In genomic region chr8:116731976-116732683, GRCm38 (mm10) we compare ENCODE assay signal across 8 mouse cellular contexts. TPM values are rescaled to one million over a fixed set of nuclear protein-coding genes. Genes with fewer than 3 reads are reported as not detected.
DNase-seq lines count a peak whose midpoint lies in the region; ATAC-seq and TF ChIP-seq lines count a peak whose summit lies in the region.

No protein-coding gene starts in this region.

- no peak for TF ChIP-seq CTCF in heart, adult 2 months (IDR thresholded peaks at IDR 0.05)
- no peak for TF ChIP-seq CTCF in liver, adult 2 months (IDR thresholded peaks at IDR 0.05; ENCODE audit: low read depth, low read length)

- intact Hi-C loops in heart, adult 2 months (cut with DNase I): no loop called here
- intact Hi-C loops in heart, postnatal 36 days (cut with DNase I): loop anchor here (5.0 kb wide), 1 partner anchor 250 kb away; no protein-coding TSS in a partner anchor

- peak overlapping the region; percentile 85 for H3K4me3 ChIP-seq in heart, adult 2 months
- H3K4me3 ChIP-seq in embryonic facial prominence, embryonic 12.5 days: peak overlapping the region; percentile 75
- peak overlapping the region; percentile 82 for H3K4me3 ChIP-seq in hindbrain, embryonic 12.5 days
- peak overlapping the region; percentile 97 for H3K4me3 ChIP-seq in liver, adult 2 months (ENCODE audit: insufficient read depth, low read depth, low read length)
- peak overlapping the region; percentile 79 for H3K4me3 ChIP-seq in midbrain, embryonic 14.5 days (replicated peaks; ENCODE audit: low read depth, low read length)

- H3K27me3 ChIP-seq in heart, adult 2 months (ENCODE audit: control insufficient read depth, insufficient read depth, low read length): no peaks in the 10 kb centered on the region
- peaks cover 11% of the 10 kb centered on the region; the same call in 1 of the 2 replicates for H3K27me3 ChIP-seq in embryonic facial prominence, embryonic 12.5 days
- peaks cover 21% of the 10 kb centered on the region for H3K27me3 ChIP-seq in hindbrain, embryonic 12.5 days
- H3K27me3 ChIP-seq in liver, adult 2 months (ENCODE audit: control insufficient read depth, insufficient read depth, low read length): no peaks in the 10 kb centered on the region
- H3K27me3 ChIP-seq in midbrain, embryonic 14.5 days (ENCODE audit: control insufficient read depth, insufficient read depth, low read length): 0 out of 2 replicates have a peak, but pooled peaks cover 7% of the 10 kb centered on the region

- H3K79me2 ChIP-seq in heart, adult 2 months (replicated peaks; ENCODE audit: control insufficient read depth, insufficient read depth, low read length): no peaks in the 10 kb centered on the region; the same call in 1 of the 2 replicates
- H3K79me2 ChIP-seq in liver, adult 2 months (ENCODE audit: control insufficient read depth, insufficient read depth, low read length): no peaks in the 10 kb centered on the region

- H3K9me3 ChIP-seq in embryonic facial prominence, embryonic 12.5 days: no peaks in the 10 kb centered on the region
- peaks cover 6% of the 10 kb centered on the region; the same call in 1 of the 2 replicates for H3K9me3 ChIP-seq in hindbrain, embryonic 12.5 days (replicated peaks)
- 0 out of 2 replicates have a peak, but pooled peaks cover 3% of the 10 kb centered on the region for H3K9me3 ChIP-seq in midbrain, embryonic 14.5 days (ENCODE audit: control insufficient read depth, low read length)

- H3K9ac ChIP-seq in heart, adult 2 months (ENCODE audit: low read depth, low read length): peak overlapping the region; percentile 86
- peak overlapping the region; percentile 74 for H3K9ac ChIP-seq in embryonic facial prominence, embryonic 12.5 days
- peak overlapping the region; percentile 89 for H3K9ac ChIP-seq in hindbrain, embryonic 12.5 days
- H3K9ac ChIP-seq in liver, adult 2 months (ENCODE audit: low read depth, low read length): peak overlapping the region; percentile 90
- peak overlapping the region; percentile 76 for H3K9ac ChIP-seq in midbrain, embryonic 14.5 days (replicated peaks; ENCODE audit: low read length)

- WGBS in heart, adult 2 months: 4% methylated on average over 44 of the region's 46 CpGs
- 1% methylated on average over 43 of the region's 46 CpGs for WGBS in embryonic facial prominence, embryonic 12.5 days
- WGBS in hindbrain, embryonic 12.5 days: 2% methylated on average over 26 of the region's 46 CpGs
- WGBS in liver, adult 2 months: 3% methylated on average over 44 of the region's 46 CpGs
- WGBS in midbrain, embryonic 14.5 days: under 1% methylated on average over 33 of the region's 46 CpGs

- no peak for DNase-seq in heart, adult 2 months
- no peak for DNase-seq in heart, postnatal 36 days
- DNase-seq in adrenal gland, adult 8-10 months: peak; percentile 59
- DNase-seq in liver, adult 2 months (ENCODE audit: extremely low read depth, low read depth, low spot score): peak; percentile 19
- peak; percentile 24 for DNase-seq in midbrain, embryonic 14.5 days
- no peak for DNase-seq in yolk sac, embryonic 10.5 days (ENCODE audit: low spot score)

- H3K36me3 ChIP-seq in heart, adult 2 months (ENCODE audit: control insufficient read depth, insufficient read depth, low read length): no peaks in the 10 kb centered on the region
- no peaks in the 10 kb centered on the region for H3K36me3 ChIP-seq in embryonic facial prominence, embryonic 12.5 days
- H3K36me3 ChIP-seq in hindbrain, embryonic 12.5 days: 0 out of 2 replicates have a peak, but pooled peaks cover 5% of the 10 kb centered on the region
- H3K36me3 ChIP-seq in liver, adult 2 months (ENCODE audit: control insufficient read depth, insufficient read depth, low read length): no peaks in the 10 kb centered on the region
- no peaks in the 10 kb centered on the region for H3K36me3 ChIP-seq in midbrain, embryonic 14.5 days (ENCODE audit: control insufficient read depth, insufficient read depth, low read length)

- peak overlapping the region; percentile 79 for H3K4me2 ChIP-seq in embryonic facial prominence, embryonic 12.5 days (replicated peaks)
- peak overlapping the region; percentile 84 for H3K4me2 ChIP-seq in hindbrain, embryonic 12.5 days (replicated peaks)
- peak overlapping the region; percentile 81 for H3K4me2 ChIP-seq in midbrain, embryonic 14.5 days (ENCODE audit: low read length)

- peak overlapping the region; percentile 80 for H3K27ac ChIP-seq in heart, adult 2 months
- H3K27ac ChIP-seq in embryonic facial prominence, embryonic 12.5 days: peak overlapping the region; percentile 81
- peak overlapping the region; percentile 85 for H3K27ac ChIP-seq in hindbrain, embryonic 12.5 days
- H3K27ac ChIP-seq in liver, adult 2 months (replicated peaks; ENCODE audit: insufficient read depth, low read depth, low read length): no peak overlapping the region; the same call in 1 of the 2 replicates
- peak overlapping the region; percentile 86 for H3K27ac ChIP-seq in midbrain, embryonic 14.5 days (replicated peaks; ENCODE audit: low read depth, low read length)

- no peak for TF ChIP-seq POLR2A in heart, adult 2 months (IDR thresholded peaks at IDR 0.05; ENCODE audit: insufficient read depth, low read depth, low read length)
- TF ChIP-seq POLR2A in liver, adult 2 months (IDR thresholded peaks at IDR 0.05; ENCODE audit: extremely low read depth, insufficient read depth, low read length): no peak

- no peak for TF ChIP-seq EP300 in heart, adult 2 months (IDR thresholded peaks at IDR 0.05; ENCODE audit: insufficient read depth, low read depth, low read length)

- peak; percentile 67 for ATAC-seq in embryonic facial prominence, embryonic 12.5 days (ENCODE audit: insufficient number of reproducible peaks, insufficient read depth, low FRiP score, low TSS enrichment)
- peak; percentile 77 for ATAC-seq in hindbrain, embryonic 12.5 days (ENCODE audit: low FRiP score)
- peak; percentile 69 for ATAC-seq in midbrain, embryonic 14.5 days (ENCODE audit: low FRiP score, low TSS enrichment)

- no peaks in the 10 kb centered on the region for H3K4me1 ChIP-seq in heart, adult 2 months (ENCODE audit: control insufficient read depth, insufficient read depth, low read length)
- H3K4me1 ChIP-seq in embryonic facial prominence, embryonic 12.5 days: peaks cover 5% of the 10 kb centered on the region; the same call in 1 of the 2 replicates
- H3K4me1 ChIP-seq in hindbrain, embryonic 12.5 days: peaks cover 8% of the 10 kb centered on the region
- peaks cover 6% of the 10 kb centered on the region; the same call in 1 of the 2 replicates for H3K4me1 ChIP-seq in liver, adult 2 months (ENCODE audit: control insufficient read depth, insufficient read depth, low read length)
- H3K4me1 ChIP-seq in midbrain, embryonic 14.5 days (ENCODE audit: control insufficient read depth, insufficient read depth, low read length): peaks cover 5% of the 10 kb centered on the region; the same call in 1 of the 2 replicates

RNA-seq across cellular contexts. Expression of gene Cdyl2, which starts 0.7 kb away (rescaled TPM):
- 1 to 10 TPM; 3.3 to 3.9 TPM for total RNA-seq in heart, adult 2 months (2021)
- 1.5 and 2.1 TPM in 2 replicates for polyA plus RNA-seq in heart, adult 2 months (2012; rRNA removed)
- 1 to 10 TPM; 3.5 to 4.5 TPM for total RNA-seq in heart, postnatal 36 days (2021)
- 1 to 10 TPM; 6.2 to 7.7 (median 7.2) TPM for total RNA-seq in adrenal gland, adult 8-10 months (2022)
- polyA plus RNA-seq in embryonic facial prominence, embryonic 12.5 days (2016; fragmentation: Nextera tagmentation; extraction: Ambion mirVana): 9.7 and 10.4 TPM in 2 replicates
- polyA plus RNA-seq in hindbrain, embryonic 12.5 days (2016; fragmentation: Nextera tagmentation; extraction: Ambion mirVana): 7.0 and 8.8 TPM in 2 replicates
- 1.1 and 1.3 TPM in 2 replicates for total RNA-seq in liver, adult 2 months (2014; rRNA removed)
- 0.71 and 0.81 TPM in 2 replicates for polyA plus RNA-seq in liver, adult 2 months (2012; rRNA removed)
- polyA plus RNA-seq in midbrain, embryonic 14.5 days (2014; fragmentation: Nextera tagmentation; extraction: Ambion mirVana): 10.3 and 13.5 TPM in 2 replicates

Comparison
In these comparisons a context has a peak if more than half of its experiments do, and no peak if none do; other contexts are left out.
1. DNase-seq: peak in adrenal gland, adult 8-10 months (single experiment), liver, adult 2 months (single experiment) and midbrain, embryonic 14.5 days (single experiment); none in heart, adult 2 months (0 of 2), heart, postnatal 36 days (0 of 2) and yolk sac, embryonic 10.5 days (single experiment).
2. Peak in every context shown above with its lines, with median percentiles within 50 percentile points of each other: H3K4me3 ChIP-seq, H3K9ac ChIP-seq, ATAC-seq and H3K4me2 ChIP-seq.